Mouse (Mus musculus) 416B (cell line): ENCODE data around the gene Porcn.

Experiments
- DNase-seq: peaks from one replicate; pipeline ENCODE4 v3.0.0; 2011; ENCODE audit warnings: low read depth

The Porcn gene

DNA sequence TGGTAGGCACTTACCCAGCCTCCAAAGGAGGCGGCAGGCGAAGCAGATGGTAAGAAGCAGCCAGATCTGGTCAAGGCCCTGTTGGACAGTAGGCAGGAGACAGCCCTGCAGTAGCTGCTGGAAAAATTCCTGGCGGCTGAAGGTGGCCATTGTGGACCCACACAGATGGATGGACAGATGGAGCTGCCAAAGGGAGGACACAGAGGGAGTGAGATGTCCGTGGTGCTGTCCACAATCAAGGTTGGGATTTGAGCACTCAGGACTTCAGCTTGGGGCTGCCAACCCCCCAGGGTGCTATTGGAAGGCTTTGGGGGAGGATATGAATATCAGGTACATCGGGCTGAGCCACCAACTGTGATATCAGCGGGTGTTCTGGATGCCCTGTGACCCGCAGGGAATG, 774 bp downstream of the Porcn start:
- no peak for DNase-seq

DNA sequence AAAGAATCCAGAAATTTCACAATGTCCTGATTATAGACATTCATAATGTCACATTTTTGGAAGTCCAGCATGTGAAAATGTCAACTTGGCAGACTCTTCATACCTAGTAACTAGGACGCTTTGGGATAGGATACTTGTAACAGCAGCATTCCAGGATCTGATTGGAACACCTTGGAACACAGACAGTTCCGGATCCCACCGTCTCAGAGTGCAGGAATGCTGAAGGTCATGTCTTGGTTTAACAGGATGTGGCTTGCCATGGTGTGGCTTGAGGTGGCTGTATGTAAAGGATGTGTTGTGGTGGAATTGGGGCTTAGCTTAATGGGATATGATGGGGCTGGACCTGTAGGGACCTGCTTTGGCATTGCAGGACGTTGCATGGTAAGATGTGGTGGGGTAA, 1.2 kb downstream of the Porcn start:
- DNase-seq: no peak

DNA sequence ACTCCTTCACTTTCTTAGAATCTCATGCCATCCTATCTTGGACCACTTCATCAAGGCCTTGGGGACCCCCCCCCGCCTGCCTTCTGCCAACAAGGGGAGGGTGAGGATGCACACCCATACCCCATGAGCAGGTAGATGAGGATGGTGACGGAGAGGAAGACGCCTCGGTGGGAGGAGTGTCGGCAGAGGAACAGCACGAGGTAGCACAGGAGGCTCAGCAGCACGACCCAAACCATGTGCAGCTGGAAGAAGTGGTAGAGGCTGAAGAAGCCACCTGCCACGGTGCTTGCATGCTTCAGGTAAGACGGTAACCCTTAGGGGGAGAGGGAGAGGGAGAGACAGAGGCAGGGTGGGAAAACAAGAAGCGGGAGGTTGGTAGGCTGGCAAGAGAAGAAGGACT, 2.2 kb downstream of the Porcn start:
- DNase-seq: no peak

DNA sequence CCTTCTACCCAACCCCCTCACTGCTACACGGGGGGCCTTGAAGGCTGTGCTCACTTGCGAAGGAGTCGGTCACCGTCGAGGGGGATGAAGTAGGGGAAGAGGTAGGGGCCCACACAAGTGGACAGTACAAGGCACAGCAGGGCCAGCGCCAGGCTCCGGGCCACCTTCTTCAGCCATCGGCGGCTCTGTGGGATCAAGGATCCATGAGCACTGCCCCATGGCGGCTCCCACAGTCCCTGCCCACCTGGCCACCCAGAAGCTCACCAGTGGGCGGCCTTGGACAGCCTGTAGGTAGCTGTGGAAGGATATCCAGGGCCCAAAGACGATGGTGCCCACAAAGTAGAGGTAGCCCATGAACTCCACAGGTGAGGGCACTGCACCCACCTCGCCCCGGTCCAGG, 3.2 kb downstream of the Porcn start:
- DNase-seq: no peak

DNA sequence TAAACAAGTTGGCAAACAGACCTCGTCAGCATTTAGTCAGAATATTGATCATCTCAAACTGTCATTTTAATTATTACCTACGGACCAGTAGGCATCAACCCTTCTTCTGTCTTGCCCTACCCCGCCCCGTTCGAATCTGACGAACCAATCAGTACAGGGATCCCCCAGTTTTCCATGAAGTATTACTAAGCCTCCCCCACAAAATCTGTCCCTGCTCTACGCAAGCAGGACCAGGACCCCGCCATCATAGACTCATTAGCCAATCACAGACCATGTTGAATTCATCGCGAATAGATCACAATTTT, 13.0 kb downstream of the Porcn start, which contains the start of gene Ebp:
Ebp (minus strand) TSS at position 94 of the 305 bp plus-strand sequence.
- DNase-seq: no peak

DNA sequence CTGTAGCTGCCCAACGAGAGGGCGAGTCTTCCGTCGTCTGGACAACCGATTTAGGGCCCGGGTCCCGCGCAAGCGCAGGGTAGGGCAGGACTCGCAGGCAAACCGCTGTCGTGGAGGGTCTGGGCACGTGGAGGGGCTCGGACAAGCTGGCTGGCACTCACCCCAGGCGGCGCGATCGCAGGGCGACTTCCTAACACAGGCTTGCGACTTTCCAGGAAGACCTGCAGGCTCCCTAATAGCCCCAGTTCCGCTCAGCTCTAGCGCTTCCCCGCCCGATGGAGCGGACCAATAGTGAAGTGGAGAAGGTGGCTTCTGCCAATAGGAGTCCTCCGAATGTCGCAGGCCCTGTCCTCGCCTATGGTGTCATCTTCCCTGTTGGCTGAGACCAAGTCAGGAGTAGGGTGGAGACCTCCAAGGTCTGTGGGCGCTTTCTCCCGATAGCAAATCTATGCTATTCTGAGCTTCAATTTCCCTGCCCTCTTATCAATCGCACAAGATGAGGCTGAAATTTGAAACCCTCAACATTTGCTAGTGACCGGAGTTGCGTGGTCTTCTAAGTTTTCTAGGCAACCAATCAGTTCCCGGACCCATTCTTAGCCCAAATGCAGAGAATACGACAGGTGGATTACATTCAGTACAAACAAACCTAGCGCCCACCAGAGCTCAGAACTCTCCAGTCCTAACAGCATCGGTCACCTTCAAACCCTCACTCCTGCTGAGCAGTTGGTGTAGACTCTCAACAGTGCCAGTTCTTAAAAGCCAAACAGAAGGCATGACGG, 13.5 kb downstream of the Porcn start:
- peak; percentile 88 for DNase-seq

DNA sequence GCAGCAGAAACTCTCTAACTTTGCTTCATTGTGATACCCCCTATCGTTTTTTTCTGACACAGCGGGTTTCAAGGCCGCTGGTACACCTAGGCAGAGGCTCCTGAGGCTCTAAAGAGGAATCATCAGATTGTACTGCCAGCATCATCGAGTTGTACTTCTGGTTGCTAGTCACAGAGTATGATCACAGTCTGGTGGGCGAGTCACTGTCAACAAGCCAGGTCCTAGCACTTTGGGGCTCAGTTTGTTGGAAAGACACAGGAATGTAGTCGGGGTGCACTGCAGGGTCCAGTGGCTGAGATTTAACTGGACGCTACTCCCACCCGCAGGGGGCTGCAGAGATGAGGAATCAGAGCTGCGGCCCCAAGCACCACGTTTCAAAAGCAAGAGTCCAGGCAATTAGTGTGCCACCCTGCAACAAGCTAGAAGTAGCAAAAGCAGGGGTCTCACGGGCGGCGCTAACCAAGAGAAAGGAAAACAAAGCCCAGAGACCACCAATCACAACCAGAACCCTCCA, 14.1 kb downstream of the Porcn start:
- peak; percentile 13 for DNase-seq

DNA sequence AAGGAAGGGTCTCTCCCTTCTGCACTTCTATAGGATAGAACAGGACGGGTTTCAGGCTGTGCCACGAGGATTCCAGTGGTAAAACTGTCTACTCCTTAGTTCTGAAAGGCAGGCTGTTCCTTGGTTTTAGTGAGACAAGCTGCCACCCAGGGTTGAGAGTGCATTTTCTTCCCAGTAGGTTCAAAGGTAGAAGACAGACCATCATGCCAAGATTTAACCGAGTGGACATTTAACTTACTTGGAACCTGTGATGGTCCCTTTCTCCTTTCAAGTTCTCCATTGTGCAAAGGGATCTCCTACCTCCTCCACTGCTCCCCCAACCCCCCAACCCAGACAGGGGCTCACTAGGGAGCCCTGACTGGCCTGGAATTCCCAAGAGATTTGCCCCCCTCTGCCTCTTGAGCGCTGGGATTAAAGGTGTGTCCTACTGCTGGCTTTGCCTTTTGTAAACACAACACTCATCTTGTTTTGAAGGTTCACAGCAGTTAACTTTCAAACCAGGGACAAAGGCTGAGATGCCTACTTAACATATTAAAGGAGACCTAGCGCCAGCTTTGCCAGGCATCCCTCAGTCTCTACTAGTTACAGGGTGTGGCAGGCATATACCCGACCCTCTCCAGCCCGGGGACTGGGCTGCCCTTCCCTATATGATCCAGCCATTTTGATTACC, 23.3 kb downstream of the Porcn start:
- no peak for DNase-seq

DNA sequence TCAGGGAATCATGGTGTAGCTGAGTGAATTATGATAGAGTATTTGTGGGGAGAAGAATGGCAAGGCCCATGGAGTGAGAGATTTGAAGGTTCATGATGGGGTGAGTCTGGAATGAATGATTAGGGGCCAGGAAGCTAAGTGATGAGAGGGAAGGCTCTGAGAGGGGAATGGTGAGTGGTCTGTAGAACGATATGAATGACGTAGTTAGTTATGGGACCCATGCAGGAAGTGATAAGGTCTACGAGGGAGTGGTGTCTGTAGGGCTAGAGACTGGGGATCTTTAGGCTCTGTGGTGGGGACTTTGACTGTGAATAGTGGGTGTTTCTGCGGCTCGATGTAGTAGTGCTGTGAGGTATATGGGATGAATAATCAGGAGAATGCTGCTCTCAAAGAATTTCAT, 26.7 kb downstream of the Porcn start:
- no peak for DNase-seq

DNA sequence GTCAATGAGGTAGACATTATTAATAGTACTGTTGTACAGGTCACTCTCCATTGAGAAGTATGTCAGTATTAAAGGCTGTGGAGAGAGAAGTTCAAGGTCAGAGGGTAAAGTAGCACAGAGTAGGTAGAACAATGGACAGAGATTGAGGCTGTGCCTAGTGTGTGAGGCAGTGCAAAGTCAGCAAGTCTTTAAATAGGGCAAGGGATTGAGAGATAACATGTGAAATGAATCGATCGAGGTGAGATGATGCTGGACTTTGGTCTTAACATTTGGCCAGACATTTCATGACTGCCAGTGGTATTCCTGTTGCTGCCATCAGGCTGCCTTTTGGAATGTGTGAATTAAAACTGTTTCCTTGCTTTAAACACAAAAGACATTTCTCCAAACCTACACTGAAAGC, 27.5 kb downstream of the Porcn start:
- no peak for DNase-seq

DNA sequence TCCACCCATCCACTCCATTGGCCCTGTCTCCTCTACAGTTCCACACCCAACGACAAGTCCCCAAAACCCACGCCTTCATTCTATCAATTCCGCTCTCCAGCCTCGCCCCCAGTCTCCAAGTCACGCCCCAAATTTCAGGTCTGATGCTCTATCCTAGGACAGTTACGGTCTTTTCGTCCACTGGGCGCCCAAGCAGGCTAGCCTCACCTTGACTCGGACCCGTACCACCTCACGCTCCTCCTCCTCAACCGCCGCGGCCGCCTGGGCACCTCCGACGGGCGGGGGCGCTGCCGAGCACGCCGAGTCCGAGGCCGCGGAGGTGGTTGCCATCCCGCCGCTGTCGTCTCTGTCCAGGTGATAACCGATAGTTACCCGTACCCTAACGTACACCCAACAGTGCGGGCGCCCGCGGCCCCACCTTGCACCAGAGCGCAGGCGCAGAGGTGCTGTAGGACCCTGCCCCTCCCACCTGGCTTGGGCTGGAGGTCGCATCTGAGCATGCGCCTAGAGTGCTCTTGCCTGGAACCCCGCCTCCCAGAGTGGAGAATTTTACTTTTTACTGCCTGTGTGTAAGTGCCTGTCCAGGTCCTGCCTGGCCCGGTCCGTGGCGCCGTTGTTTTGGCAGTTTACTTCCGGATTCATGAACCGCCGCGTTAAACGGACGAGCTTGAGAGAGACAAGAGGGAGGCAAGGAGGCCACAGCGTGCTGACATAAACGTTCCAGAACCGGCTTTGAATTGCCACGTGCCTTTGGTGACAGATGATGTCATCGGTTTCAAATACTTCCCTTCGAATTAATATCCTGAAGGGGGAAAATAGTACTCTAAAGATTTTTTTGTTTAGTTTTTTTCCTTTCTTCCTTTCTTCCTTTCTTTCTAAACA, 30.6 kb downstream of the Porcn start, which contains the start of gene Tbc1d25:
Tbc1d25 (minus strand) TSS at position 678 of the 882 bp plus-strand sequence.
- DNase-seq: peak; percentile 92

DNA sequence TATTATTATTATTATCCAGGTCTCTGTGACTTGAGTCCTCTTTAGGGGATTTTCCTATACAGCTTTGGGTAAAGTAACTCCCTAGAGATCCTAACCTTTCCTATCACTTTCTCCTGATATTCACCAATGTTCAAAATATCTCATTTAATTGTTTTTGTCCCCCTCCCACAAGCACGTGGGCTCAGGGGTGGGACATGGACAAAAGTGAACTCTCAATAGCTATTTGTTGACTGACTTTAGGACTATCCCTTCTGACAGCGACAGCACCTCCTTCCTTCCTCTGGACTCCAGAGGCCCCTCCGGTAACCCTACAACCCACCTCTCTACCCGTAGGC, 31.2 kb downstream of the Porcn start:
- no peak for DNase-seq

DNA sequence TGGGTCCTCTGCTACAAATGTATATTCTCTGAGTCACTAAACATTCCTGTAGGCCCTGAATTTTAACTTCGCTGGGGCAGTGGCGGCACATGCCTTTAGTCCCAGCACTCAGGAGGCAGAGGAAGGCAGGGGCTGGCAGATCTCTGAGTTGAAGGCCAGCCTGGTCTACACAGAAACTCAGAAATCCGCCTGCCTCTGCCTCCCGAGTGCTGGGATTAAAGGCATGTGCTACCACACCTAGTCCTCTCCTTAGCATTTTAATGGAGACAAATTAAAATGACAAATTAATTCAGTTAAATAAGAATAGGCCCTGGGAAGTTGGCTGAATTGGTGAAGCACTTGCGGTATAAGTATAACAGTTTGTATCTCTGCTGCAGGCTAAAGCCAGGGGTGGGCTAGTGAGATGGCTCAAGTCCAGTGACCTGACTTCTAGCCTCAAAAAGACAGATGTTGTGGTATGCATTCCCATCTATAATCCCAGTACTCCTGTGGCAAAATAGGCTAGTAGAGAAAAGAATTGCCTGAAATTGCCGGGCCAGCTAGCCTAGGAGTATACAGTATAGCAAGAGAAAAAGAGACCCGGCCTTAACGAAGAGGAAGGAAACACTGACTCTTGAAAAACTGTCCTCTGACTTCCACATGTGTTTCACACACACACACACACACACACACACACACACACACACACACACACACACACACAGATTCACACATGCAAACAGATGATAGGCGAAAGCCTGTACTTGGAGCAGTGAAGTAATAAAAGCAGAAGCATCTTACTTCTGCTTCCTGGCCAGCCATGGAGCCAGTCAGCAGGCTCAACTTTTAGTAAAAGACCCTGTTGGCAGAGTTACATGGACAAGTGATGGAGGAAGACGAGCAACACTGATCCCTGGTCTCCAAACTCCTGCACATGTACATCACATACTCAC, 38.3 kb downstream of the Porcn start:
- peak; percentile 39 for DNase-seq

DNA sequence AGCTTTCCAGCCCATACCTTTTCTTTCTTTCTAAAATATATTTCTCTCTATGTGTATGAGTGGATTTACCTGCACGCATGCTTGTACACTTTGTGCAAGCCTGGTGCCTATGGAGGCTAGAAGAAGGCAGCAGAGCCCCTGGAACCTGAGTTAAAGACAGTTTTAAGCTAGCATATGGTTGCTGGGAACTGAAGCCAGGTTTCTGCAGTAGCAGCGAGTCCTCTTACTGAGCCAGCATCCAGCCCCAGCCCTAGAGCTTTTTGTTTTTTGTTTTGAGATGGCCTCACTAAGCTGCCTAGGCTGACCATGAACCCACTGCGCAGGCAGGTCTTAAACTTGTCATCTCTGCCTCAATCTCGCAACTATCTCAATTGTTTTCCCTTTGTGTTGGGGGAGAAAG, 41.9 kb downstream of the Porcn start:
- DNase-seq: no peak

DNA sequence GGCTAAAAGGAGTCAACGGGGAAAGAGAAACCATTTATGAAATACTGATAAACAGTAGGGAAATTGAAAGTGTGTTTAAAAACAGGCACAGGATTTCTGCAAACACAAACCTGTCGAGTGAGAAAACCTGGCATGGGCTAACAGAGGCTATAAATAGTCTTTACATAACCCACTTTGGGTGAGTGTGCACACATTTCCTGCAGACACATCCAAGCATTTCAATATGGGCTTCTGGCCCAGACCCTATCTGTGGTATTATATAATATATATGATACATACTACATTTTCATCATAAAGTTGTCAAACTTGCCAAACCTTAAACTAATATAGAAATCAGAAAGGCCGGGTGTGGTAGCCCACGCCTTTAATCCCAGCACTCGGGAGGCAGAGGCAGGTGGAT, 43.2 kb downstream of the Porcn start:
- peak; percentile 26 for DNase-seq

DNA sequence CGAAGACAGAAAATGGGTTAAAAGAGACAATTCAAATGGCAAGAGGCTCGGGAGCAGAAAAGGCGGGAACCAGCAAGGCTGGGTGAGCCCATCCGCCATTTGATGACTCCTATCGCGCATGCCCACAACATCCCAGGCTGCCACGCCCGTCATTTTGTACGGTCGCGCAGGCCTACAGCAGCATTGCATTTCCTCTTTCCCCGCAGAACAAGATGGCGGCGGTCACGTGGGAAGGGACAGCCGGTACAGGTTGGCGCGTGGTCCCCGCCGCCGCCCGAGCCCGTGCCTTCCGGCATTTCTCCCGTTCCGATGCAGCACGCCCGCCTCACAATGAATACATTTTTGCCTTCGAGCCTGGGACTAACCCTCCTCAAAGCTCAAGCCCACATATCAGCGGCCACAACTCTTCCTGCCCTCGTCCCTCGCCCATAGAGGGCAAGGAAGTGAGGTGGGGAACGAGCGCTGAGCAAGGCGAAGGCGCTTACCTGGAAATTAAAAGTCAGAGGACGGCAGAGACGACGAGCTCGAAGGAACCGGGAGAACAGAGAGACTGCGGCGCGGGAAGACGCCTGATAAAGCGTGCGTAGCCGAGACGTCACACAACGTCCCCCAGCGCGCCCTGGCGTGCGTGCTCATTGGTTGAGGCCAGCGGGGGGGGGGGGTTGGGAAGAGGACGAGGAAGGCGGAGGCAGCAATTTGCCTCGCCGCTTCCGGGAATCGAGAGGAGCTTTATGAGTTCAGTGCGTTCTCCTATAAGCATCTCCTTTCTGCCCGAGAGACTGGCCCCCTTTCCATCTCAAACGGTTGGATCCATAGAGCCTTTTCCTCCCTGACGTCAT, 61.0 kb downstream of the Porcn start, which contains the start of gene Rbm3:
Rbm3 (minus strand) TSS at position 728 of the 839 bp plus-strand sequence.
- peak; percentile 93 for DNase-seq
